ENCODE assay signal across 11 mouse cellular contexts in genomic region chr12:76345759-76346455, GRCm38 (mm10). TPM values are rescaled to one million over a fixed set of nuclear protein-coding genes. Genes with fewer than 3 reads are reported as not detected.
DNase-seq lines count a peak whose midpoint lies in the region; ATAC-seq lines count a peak whose summit lies in the region.
"Had no signal": no experiment of that assay in that cellular context is flagged by ENCODE, and none has a peak within 500 bp of the region (broad histone marks: within the 10 kb centered on the region; RNA-seq: fewer than 3 reads in every experiment).

No protein-coding gene starts in this region.

- H3K4me1 ChIP-seq in midbrain, embryonic 11.5 days (ENCODE audit: control insufficient read depth, insufficient read depth, low read length) = no peaks in the 10 kb centered on the region
- H3K4me1 ChIP-seq: embryonic facial prominence, embryonic 15.5 days; hindbrain, embryonic 12.5 days had no signal

- no peaks in the 10 kb centered on the region for H3K27me3 ChIP-seq in splenic B cell, adult 2 months (ENCODE audit: control insufficient read depth, insufficient read depth, low read length, poor library complexity, severe bottlenecking)
- H3K27me3 ChIP-seq in midbrain, embryonic 11.5 days (ENCODE audit: control insufficient read depth, insufficient read depth, low read length) = no peaks in the 10 kb centered on the region
- H3K27me3 ChIP-seq: embryonic facial prominence, embryonic 15.5 days; hindbrain, embryonic 12.5 days had no signal

- no peak overlapping the region for H3K4me3 ChIP-seq in midbrain, embryonic 11.5 days (ENCODE audit: low read depth, low read length)
- H3K4me3 ChIP-seq: embryonic facial prominence, embryonic 15.5 days; hindbrain, embryonic 12.5 days had no signal

- no peak overlapping the region for H3K27ac ChIP-seq in midbrain, embryonic 11.5 days (ENCODE audit: low read depth, low read length)
- H3K27ac ChIP-seq: embryonic facial prominence, embryonic 15.5 days; hindbrain, embryonic 12.5 days; macrophage had no signal

- ATAC-seq in midbrain, embryonic 11.5 days (ENCODE audit: low FRiP score) = no peak

- no peak overlapping the region for H3K4me2 ChIP-seq in midbrain, embryonic 11.5 days
- H3K4me2 ChIP-seq: embryonic facial prominence, embryonic 15.5 days; hindbrain, embryonic 12.5 days had no signal

- DNase-seq in kidney, adult 9 months = peak; percentile 32
- DNase-seq in kidney, adult 8-10 months = no peak
- DNase-seq in ES-CJ7 (ENCODE audit: low read depth, low spot score) = peak; percentile 25
- peak; percentile 29 to 46 for DNase-seq in kidney, postnatal 4 days
- peak; percentile 71 for DNase-seq in splenic B cell, adult 2 months (ENCODE audit: low read depth, low spot score)
- DNase-seq in yolk sac, embryonic 10.5 days (ENCODE audit: low spot score) = no peak
- no peak for DNase-seq in midbrain, embryonic 11.5 days (ENCODE audit: low spot score, missing footprints)
- DNase-seq in layer of hippocampus, adult 9-10 months (ENCODE audit: low spot score) = no peak

- WGBS in midbrain, embryonic 11.5 days = 86% methylated on average over 5 of the region's 6 CpGs

- H3K9me3 ChIP-seq in midbrain, embryonic 11.5 days (ENCODE audit: control insufficient read depth, low read length) = no peaks in the 10 kb centered on the region
- H3K9me3 ChIP-seq: embryonic facial prominence, embryonic 15.5 days; hindbrain, embryonic 12.5 days had no signal

- H3K9ac ChIP-seq in midbrain, embryonic 11.5 days (ENCODE audit: low read length) = no peak overlapping the region
- H3K9ac ChIP-seq: embryonic facial prominence, embryonic 15.5 days; hindbrain, embryonic 12.5 days had no signal

- peaks cover 2% of the 10 kb centered on the region; the same call in 1 of the 2 replicates for H3K36me3 ChIP-seq in splenic B cell, adult 2 months (ENCODE audit: control insufficient read depth, insufficient read depth, low read length, poor library complexity, severe bottlenecking)
- no peaks in the 10 kb centered on the region; the same call in none of the 2 replicates for H3K36me3 ChIP-seq in midbrain, embryonic 11.5 days (ENCODE audit: control insufficient read depth, insufficient read depth, low read length)

RNA-seq across cellular contexts. Expression of gene Akap5, which starts 21.2 kb away (rescaled TPM):
- polyA plus RNA-seq in midbrain, embryonic 11.5 days (2014; fragmentation: Nextera tagmentation; extraction: Ambion mirVana) = 4.1 TPM in 2 replicates

RNA-seq across cellular contexts. Expression of gene Zbtb25, which starts 23.5 kb away (rescaled TPM):
- polyA plus RNA-seq in midbrain, embryonic 11.5 days (2014; fragmentation: Nextera tagmentation; extraction: Ambion mirVana) = 20.9 and 23.4 TPM in 2 replicates

RNA-seq across cellular contexts. Expression of gene Zbtb1, which starts 24.2 kb away (rescaled TPM):
- 7.6 and 7.8 TPM in 2 replicates for polyA plus RNA-seq in midbrain, embryonic 11.5 days (2014; fragmentation: Nextera tagmentation; extraction: Ambion mirVana)

RNA-seq across cellular contexts. Expression of gene Hspa2, which starts 58.1 kb away (rescaled TPM):
- polyA plus RNA-seq in midbrain, embryonic 11.5 days (2014; fragmentation: Nextera tagmentation; extraction: Ambion mirVana) = 5.1 and 7.0 TPM in 2 replicates

Comparison
In these comparisons a context has a peak if more than half of its experiments do, and no peak if none do; other contexts are left out.
1. DNase-seq: peak in kidney, adult 9 months (single experiment), ES-CJ7 (single experiment), kidney, postnatal 4 days (2 of 2) and splenic B cell, adult 2 months (single experiment); none in kidney, adult 8-10 months (0 of 2), yolk sac, embryonic 10.5 days (single experiment), midbrain, embryonic 11.5 days (single experiment) and layer of hippocampus, adult 9-10 months (single experiment).